Mouse (Mus musculus) regulatory T cell (primary cell): ENCODE results near the gene Ccdc162.

Experiments
- in situ Hi-C: fragments of 300-600 bp; cut with MboI, MseI; formaldehyde crosslinking; loops from one replicate; pipeline ENCODE4 v1.15.1; 2025; ENCODE audit warnings: high pct_unique_total_duplicates

Gene Ccdc162

DNA sequence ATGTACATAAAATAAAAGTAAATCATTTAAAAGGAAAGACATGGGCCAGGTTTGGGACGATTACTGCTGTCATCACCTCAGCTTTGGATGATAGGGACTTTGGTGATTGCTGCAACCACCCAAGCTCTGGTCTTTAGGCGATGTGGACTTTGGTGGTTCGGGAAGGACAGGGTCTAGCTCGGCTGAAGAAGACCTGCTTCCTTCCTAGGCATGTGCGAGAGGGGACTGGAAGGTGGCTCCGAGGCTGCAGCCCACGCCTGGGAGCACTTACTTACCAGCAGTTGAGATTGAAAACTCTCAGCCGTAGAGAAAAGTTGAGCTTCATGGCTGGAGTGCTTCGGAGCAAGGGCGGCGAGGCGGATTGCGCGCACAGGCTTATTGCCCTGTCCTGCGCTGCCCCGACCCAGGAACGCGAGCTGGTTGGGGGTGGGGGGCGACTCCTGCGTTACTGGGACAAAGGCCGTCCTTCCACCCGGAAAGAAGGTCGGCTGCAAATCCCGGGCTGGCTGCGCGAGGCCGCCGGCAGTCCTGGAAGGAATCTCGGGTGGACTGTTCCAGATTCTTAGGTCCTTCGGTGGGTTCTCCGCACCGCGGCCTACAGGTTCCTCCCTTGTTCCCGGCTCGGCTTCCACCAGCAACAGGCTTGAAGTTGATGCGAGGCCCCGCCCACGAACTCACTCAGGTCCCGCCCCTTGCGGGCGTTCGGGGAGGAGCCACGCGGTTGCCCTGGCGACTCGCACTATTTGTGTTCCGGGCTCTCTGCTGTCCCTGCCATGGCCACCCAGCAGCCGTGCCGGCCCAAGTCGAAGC, 226.5 kb downstream of the Ccdc162 start, which contains the start of the genes Smpd2 and Ppil6:
Gene Smpd2 (minus strand): TSS at position 662 of the 810 bp plus-strand sequence.
Gene Ppil6 (plus strand): TSS at position 732 of the 810 bp plus-strand sequence.
- in situ Hi-C loops, result loop anchor here (5.0 to 10.0 kb wide), 2 partner anchors 38 to 785 kb away; partner anchors contain the start of genes Foxo3 and Zbtb24

DNA sequence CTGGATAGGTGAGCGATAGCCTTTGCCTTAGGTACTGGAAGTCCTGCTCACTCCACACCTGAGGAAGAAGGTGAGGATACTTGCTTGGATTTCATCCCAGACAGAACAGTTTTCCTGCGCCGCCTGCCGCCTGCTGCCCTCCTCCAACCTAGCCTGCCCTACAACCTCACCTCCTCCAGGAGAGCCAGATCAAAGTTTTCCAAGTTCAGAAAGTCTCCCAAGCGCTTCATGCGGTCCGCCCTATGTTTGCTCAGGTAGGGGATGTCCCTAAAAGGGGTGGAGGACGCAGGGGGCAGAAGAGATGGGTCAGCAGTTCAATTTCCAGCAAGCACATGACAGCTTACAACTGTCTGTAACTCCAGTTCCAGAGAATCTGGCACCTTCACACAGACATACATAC, 227.1 kb downstream of the Ccdc162 start:
- in situ Hi-C loops, result loop anchor here (5.0 to 10.0 kb wide), 2 partner anchors 37 to 786 kb away; partner anchors contain the start of genes Foxo3 and Zbtb24

DNA sequence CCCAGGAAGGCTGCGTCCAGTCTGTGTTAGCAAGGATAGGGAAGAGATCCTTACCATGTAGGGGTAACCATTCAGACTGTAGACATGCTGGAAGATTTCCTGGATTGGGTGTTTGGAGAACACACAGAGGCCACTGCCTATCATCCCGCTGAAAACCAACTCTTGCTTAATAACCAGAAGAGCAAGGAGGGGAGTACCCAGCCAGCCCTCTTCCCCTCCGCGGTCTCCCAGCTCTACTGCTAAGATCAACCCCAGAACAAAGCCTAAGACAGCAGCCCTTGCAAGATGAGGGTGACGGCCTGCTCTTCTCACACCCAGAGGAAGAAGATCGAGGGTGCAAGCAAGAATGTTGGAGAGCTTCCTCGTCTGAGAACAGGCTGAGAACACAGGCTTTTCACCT, 227.6 kb downstream of the Ccdc162 start:
- in situ Hi-C loops, result loop anchor here (5.0 to 10.0 kb wide), 2 partner anchors 37 to 786 kb away; partner anchors contain the start of genes Foxo3 and Zbtb24
